Mouse (Mus musculus): ENCODE results near the gene Lmx1a. TPM values are rescaled to one million over a fixed set of nuclear protein-coding genes. Genes with fewer than 3 reads are reported as not detected.

Gene Lmx1a
- polyA plus RNA-seq, 1 experiment, result not detected

DNA sequence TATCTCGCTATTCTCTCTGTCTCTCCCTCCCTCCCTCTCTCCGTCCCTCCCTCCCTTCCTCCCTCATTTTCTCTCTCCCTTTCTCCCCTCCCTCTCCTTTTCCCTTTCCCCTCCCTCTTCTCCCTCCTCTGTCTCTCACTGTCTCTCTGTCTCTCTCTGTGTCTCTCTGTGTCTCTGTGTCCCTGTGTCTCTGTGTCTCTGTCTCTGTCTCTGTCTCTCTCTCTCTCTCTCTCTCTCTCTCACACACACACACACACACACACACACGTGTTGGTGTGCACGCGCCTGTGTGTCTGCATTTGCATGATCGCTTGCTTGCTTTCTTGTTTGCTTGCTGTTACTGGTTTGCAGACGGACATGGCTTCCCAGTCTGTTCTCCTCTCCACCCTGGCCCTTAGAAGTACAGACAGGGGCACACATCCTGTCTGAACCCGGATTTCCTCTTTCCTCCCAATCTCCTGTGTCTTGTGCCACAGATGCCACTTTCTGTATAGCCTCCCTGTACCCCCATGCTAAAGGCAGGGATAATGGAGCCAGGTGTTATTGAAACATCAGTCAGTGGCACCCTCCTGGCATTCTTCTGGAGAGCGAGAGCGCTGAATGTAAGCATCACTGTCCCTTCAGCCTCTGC lies 114.4 kb downstream of the Lmx1a start:
- 33% methylated on average over 10 of the region's 10 CpGs for WGBS

DNA sequence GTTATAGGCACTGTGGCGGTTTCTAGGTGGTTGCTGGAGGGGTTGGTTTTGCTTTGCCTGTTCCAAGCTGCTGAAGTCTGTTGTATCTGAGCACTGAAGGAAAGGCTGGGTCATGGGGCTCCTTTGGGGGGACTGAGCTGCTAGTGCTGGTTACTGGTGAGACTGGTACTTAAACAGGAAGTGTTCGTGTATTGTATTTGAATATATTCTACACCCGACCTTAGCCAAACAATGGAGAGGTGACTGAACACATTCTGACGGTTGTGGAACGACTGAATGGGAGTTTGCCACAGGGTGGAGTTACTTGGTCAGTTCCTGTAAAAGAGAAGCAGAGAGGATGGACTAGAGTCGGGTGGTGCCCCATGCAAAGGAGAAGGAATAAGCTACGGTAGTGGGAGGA lies 115.8 kb downstream of the Lmx1a start:
- 29% methylated on average over 7 of the region's 7 CpGs for WGBS
- Histone ChIP-seq H3K27ac (ENCODE audit: control insufficient read depth, insufficient read depth, low read depth, low read length, poor library complexity) (no peak overlapping the region), H3K4me3 (replicated peaks; ENCODE audit: control insufficient read depth, low read depth, low read length) (no peak overlapping the region), H3K4me1 (ENCODE audit: control insufficient read depth, insufficient read depth, low read length) (no peaks in the 10 kb centered on the region)
- TF ChIP-seq POLR2A (IDR thresholded peaks at IDR 0.05; ENCODE audit: borderline replicate concordance, control insufficient read depth, low read depth, low read length) (no peak), CTCF (IDR thresholded peaks at IDR 0.05; ENCODE audit: control insufficient read depth, insufficient read depth, low read length) (no peak)

More for the DNA sequence above, 114.4 kb downstream of the Lmx1a start:
- no peak overlapping the region for H3K4me3 ChIP-seq (replicated peaks; ENCODE audit: control insufficient read depth, low read depth, low read length)
- no peak for TF ChIP-seq CTCF (IDR thresholded peaks at IDR 0.05; ENCODE audit: control insufficient read depth, insufficient read depth, low read length)
- TF ChIP-seq POLR2A (IDR thresholded peaks at IDR 0.05; ENCODE audit: borderline replicate concordance, control insufficient read depth, low read depth, low read length), result no peak
- no peaks in the 10 kb centered on the region for H3K4me1 ChIP-seq (ENCODE audit: control insufficient read depth, insufficient read depth, low read length)
- H3K27ac ChIP-seq (ENCODE audit: control insufficient read depth, insufficient read depth, low read depth, low read length, poor library complexity), result no peak overlapping the region

GRCm38 (mm10) chr1:167811141-167811540 lies 122.1 kb downstream of the Lmx1a start:
- 21% methylated on average over 4 of the region's 4 CpGs for WGBS
- Histone ChIP-seq H3K4me1 (ENCODE audit: control insufficient read depth, insufficient read depth, low read length) (no peaks in the 10 kb centered on the region), H3K27ac (ENCODE audit: control insufficient read depth, insufficient read depth, low read depth, low read length, poor library complexity) (no peak overlapping the region), H3K4me3 (replicated peaks; ENCODE audit: control insufficient read depth, low read depth, low read length) (no peak overlapping the region)
- TF ChIP-seq CTCF (IDR thresholded peaks at IDR 0.05; ENCODE audit: control insufficient read depth, insufficient read depth, low read length) (no peak), POLR2A (IDR thresholded peaks at IDR 0.05; ENCODE audit: borderline replicate concordance, control insufficient read depth, low read depth, low read length) (no peak)

DNA sequence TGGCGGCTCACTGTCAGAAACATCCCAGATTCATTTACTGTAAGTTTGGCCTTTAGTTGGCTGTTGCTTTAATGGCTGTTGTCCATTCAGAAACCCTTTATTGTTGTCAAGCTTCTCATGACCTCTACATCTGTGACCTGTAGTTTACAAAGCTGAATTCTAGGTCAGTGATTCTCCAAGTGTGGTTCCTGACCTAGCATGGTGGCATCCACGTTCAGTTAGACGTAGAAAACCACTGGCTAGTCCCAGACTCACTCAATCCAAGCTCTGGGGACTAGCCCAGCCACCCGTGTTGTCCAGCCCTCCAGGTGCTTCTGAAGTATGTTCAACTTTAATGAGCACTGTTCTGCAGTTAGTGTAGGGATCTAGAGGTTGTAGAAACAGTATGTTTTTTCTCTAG lies 126.1 kb downstream of the Lmx1a start:
- Histone ChIP-seq H3K27ac (ENCODE audit: control insufficient read depth, insufficient read depth, low read depth, low read length, poor library complexity) (no peak overlapping the region), H3K4me3 (replicated peaks; ENCODE audit: control insufficient read depth, low read depth, low read length) (no peak overlapping the region), H3K4me1 (ENCODE audit: control insufficient read depth, insufficient read depth, low read length) (no peaks in the 10 kb centered on the region)
- TF ChIP-seq CTCF (IDR thresholded peaks at IDR 0.05; ENCODE audit: control insufficient read depth, insufficient read depth, low read length) (no peak), POLR2A (IDR thresholded peaks at IDR 0.05; ENCODE audit: borderline replicate concordance, control insufficient read depth, low read depth, low read length) (no peak)
- 70% methylated on average over 4 of the region's 4 CpGs for WGBS

DNA sequence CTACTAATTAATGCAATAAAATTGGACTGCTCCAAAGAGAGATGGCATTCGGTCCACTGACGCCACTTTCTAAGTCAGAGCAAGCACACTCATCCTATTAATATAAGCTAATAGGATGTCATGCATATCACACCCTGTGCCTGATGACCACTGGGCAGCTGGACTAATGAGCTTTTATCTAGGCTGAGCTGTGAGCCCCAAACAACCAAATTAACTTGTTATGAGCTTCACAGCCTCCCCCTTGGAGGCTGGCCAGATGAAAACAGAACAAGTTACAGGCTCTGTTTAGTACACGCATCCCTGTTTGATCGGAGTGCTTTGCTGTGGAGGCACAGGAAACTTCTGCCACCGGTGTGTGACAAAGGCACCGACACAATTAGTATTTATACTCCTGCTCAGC lies 128.0 kb downstream of the Lmx1a start:
- no peak overlapping the region for H3K4me3 ChIP-seq (replicated peaks; ENCODE audit: control insufficient read depth, low read depth, low read length)
- WGBS, result 38% methylated on average over 6 of the region's 6 CpGs
- no peak overlapping the region for H3K27ac ChIP-seq (ENCODE audit: control insufficient read depth, insufficient read depth, low read depth, low read length, poor library complexity)
- no peaks in the 10 kb centered on the region for H3K4me1 ChIP-seq (ENCODE audit: control insufficient read depth, insufficient read depth, low read length)
- TF ChIP-seq POLR2A (IDR thresholded peaks at IDR 0.05; ENCODE audit: borderline replicate concordance, control insufficient read depth, low read depth, low read length), result no peak
- TF ChIP-seq CTCF (IDR thresholded peaks at IDR 0.05; ENCODE audit: control insufficient read depth, insufficient read depth, low read length), result no peak

DNA sequence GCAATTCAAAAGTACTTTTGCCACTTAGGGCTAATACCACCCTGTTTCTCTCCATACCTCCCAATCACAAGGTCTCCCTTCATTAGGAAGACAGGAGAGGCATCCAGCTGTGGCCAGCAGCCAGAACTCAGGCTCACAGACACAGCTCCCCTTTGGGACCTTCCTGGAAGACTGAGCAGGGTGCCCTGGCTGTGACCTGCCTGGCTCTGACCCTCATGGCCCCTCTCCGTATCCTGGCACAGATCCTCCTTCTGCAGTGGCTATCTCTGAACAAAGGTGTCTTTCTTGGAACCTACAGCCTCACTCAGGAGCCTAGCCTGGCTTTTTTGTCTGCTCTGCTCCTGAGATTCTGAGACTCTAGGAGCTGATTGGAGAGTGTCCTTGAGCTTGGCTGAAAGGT lies 128.6 kb downstream of the Lmx1a start:
- WGBS, result 62% methylated on average over 1 of the region's 1 CpGs
- no peaks in the 10 kb centered on the region for H3K4me1 ChIP-seq (ENCODE audit: control insufficient read depth, insufficient read depth, low read length)
- no peak overlapping the region for H3K27ac ChIP-seq (ENCODE audit: control insufficient read depth, insufficient read depth, low read depth, low read length, poor library complexity)
- no peak overlapping the region for H3K4me3 ChIP-seq (replicated peaks; ENCODE audit: control insufficient read depth, low read depth, low read length)
- no peak for TF ChIP-seq CTCF (IDR thresholded peaks at IDR 0.05; ENCODE audit: control insufficient read depth, insufficient read depth, low read length)
- TF ChIP-seq POLR2A (IDR thresholded peaks at IDR 0.05; ENCODE audit: borderline replicate concordance, control insufficient read depth, low read depth, low read length), result no peak

- no peak for TF ChIP-seq POLR2A (IDR thresholded peaks at IDR 0.05; ENCODE audit: borderline replicate concordance, control insufficient read depth, low read depth, low read length)
- TF ChIP-seq CTCF (IDR thresholded peaks at IDR 0.05; ENCODE audit: control insufficient read depth, insufficient read depth, low read length), result no peak
- 90% methylated on average over 6 of the region's 6 CpGs for WGBS
- Histone ChIP-seq H3K4me1 (ENCODE audit: control insufficient read depth, insufficient read depth, low read length) (no peaks in the 10 kb centered on the region), H3K27ac (ENCODE audit: control insufficient read depth, insufficient read depth, low read depth, low read length, poor library complexity) (no peak overlapping the region), H3K4me3 (replicated peaks; ENCODE audit: control insufficient read depth, low read depth, low read length) (no peak overlapping the region)
These were observed 131.0 kb downstream of the Lmx1a start for GRCm38 (mm10) chr1:167820031-167820430.

DNA sequence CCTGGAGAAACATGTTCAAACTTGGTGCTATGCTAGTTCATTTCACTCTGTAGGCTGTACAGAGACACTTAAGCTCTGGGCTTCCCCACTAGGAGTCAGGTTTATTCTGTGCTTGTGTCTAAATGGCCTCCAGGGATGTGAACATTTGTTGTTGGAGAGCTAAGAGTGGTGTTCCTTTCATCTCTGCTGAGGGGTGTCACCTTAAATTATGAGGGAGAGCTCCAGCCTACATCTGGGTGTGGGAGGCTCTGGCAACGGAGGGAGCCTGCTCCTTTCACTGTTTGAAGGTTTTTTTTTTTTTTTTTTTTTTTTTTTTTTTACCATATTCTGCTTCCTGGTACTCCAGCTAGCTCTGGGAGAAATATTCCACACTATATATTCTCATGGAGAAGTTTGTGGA lies 132.1 kb downstream of the Lmx1a start:
- H3K27ac ChIP-seq (ENCODE audit: control insufficient read depth, insufficient read depth, low read depth, low read length, poor library complexity), result no peak overlapping the region
- no peak overlapping the region for H3K4me3 ChIP-seq (replicated peaks; ENCODE audit: control insufficient read depth, low read depth, low read length)
- TF ChIP-seq POLR2A (IDR thresholded peaks at IDR 0.05; ENCODE audit: borderline replicate concordance, control insufficient read depth, low read depth, low read length) (no peak), CTCF (IDR thresholded peaks at IDR 0.05; ENCODE audit: control insufficient read depth, insufficient read depth, low read length) (no peak)
- WGBS, result 43% methylated on average over 1 of the region's 1 CpGs
- H3K4me1 ChIP-seq (ENCODE audit: control insufficient read depth, insufficient read depth, low read length), result no peaks in the 10 kb centered on the region

DNA sequence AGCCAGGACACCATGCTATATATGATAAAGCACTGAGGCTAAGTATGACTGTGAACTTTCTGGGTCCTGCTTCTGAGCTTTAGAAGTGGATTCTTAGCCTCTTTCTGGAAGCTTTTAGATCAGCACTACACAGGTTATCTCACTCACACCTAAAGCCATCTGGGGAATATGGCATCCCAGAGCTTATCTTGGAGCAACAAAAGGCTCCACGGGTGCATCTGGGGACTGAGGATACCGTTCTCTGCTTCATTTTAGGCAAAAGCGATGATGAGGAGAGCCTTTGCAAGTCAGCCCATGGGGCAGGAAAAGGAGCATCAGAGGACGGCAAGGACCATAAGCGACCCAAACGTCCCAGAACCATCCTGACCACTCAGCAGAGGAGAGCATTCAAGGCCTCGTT lies 141.3 kb downstream of the Lmx1a start:
- Histone ChIP-seq H3K4me1 (ENCODE audit: control insufficient read depth, insufficient read depth, low read length) (no peaks in the 10 kb centered on the region), H3K4me3 (replicated peaks; ENCODE audit: control insufficient read depth, low read depth, low read length) (no peak overlapping the region), H3K27ac (ENCODE audit: control insufficient read depth, insufficient read depth, low read depth, low read length, poor library complexity) (no peak overlapping the region)
- 74% methylated on average over 7 of the region's 7 CpGs for WGBS
- TF ChIP-seq POLR2A (IDR thresholded peaks at IDR 0.05; ENCODE audit: borderline replicate concordance, control insufficient read depth, low read depth, low read length), result no peak
- no peak for TF ChIP-seq CTCF (IDR thresholded peaks at IDR 0.05; ENCODE audit: control insufficient read depth, insufficient read depth, low read length)
